Mouse (Mus musculus) spleen, adult 2 months (tissue): ENCODE measurements around the gene Fam240b. TPM values are rescaled to one million over a fixed set of nuclear protein-coding genes. Genes with fewer than 3 reads are reported as not detected.

ENCODE experiments used
- DNase-seq, 2 experiments: peaks; one replicate each; pipeline versions ENCODE4 v3.0.0 to v3.0.0-alpha.2; 2012 to 2021; ENCODE audit warnings: low spot score in 2 of 2, low read depth in 1 of 2
- H3K27ac ChIP-seq: fragments of 200-500 bp; 2 replicates; pipeline ENCODE4 v1.5.1; 2012; ENCODE audit warnings: low read length, inconsistent platforms; ENCODE audit not compliant: insufficient read depth
- H3K27me3 ChIP-seq: fragments of 200-500 bp; 2 replicates; pipeline ENCODE4 v1.6.1; 2012; ENCODE audit warnings: mild to moderate bottlenecking, moderate library complexity, low read length, inconsistent platforms; ENCODE audit not compliant: control insufficient read depth, insufficient read depth
- H3K36me3 ChIP-seq: fragments of 200-500 bp; 2 replicates; pipeline ENCODE4 v1.6.1; 2012; ENCODE audit warnings: mild to moderate bottlenecking, low read length, inconsistent platforms; ENCODE audit not compliant: control insufficient read depth, insufficient read depth
- H3K4me1 ChIP-seq: fragments of 200-500 bp; 2 replicates; pipeline ENCODE4 v1.6.1; 2011; ENCODE audit warnings: inconsistent platforms; ENCODE audit not compliant: control insufficient read depth, insufficient read depth, insufficient read length
- H3K4me3 ChIP-seq: fragments of 200-500 bp; 2 replicates; pipeline ENCODE4 v1.5.1; 2011; ENCODE audit warnings: mild to moderate bottlenecking, inconsistent platforms; ENCODE audit not compliant: insufficient read depth, insufficient read length; ENCODE audit errors: extremely low read depth
- CTCF ChIP-seq: fragments of 200-500 bp; IDR thresholded peaks from 2 replicates; pipeline ENCODE4 v1.5.1; 2011; ENCODE audit warnings: mild to moderate bottlenecking, inconsistent platforms; ENCODE audit not compliant: insufficient read depth, insufficient read length, insufficient replicate concordance; ENCODE audit errors: extremely low read depth
- POLR2A ChIP-seq: fragments of 200-500 bp; IDR thresholded peaks from 2 replicates; pipeline ENCODE4 v1.6.1; 2011; ENCODE audit warnings: low read depth, low read length, inconsistent platforms
- WGBS: fragments of 180-500 bp; shearing (Covaris S2); methylation state at CpG from one replicate; pipeline ENCODE4 v1.1.7; 2018; 5-methylcytosine and 5-hydroxymethylcytosine counted together
- polyA plus RNA-seq: library from polyadenylated mRNA; depleted of rRNA; stranded (reverse); fragments of >200 nt; gene quantifications from 2 replicates; pipeline ENCODE4 v1.2.3, GENCODE M21; 2012

Gene Fam240b
- polyA plus RNA-seq, 1 experiment = not detected

DNA sequence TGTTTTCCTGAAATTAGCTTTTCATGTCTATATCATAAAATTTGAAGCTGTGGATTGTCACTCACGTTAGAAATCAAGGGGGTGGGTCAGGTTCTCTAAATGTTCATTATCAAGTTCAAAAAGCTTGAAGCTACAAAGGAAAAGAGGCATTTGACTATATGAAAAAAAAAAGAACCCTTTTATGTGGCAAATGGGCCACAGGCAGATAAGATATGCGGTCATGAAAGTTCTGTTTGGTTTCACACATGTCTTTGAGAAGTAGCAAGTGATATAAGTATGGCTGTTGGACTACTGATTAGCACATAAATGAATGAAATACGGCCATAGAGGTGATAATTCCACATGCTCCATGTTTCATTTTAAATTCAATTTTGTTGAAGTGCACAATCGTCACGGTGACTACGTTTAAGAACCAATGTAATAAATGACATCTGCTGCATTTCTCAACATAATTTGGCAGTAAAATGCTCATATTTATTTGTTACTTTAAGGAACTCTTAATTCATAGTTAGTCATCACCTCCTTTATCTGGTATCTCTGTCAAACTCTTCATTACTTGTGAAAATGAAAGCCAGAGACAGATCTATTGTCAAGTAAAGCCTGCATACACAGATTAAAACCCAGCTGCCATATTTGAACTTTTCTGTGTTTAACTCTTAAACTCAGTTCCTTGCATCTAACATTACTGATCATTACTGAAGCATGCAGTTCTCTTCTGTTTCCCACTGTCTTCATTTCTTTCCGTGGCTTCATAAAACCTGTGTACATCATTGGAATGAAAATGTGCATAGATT is 47.4 kb downstream of the Fam240b start:
- H3K4me1 ChIP-seq = no peaks in the 10 kb centered on the region
- no peak for DNase-seq
- no peak for TF ChIP-seq CTCF
- TF ChIP-seq POLR2A = no peak
- H3K36me3 ChIP-seq = no peaks in the 10 kb centered on the region
- no peak overlapping the region for H3K27ac ChIP-seq
- H3K4me3 ChIP-seq = no peak overlapping the region
- 64% methylated on average over 7 of the region's 7 CpGs for whole genome bisulfite sequencing
- no peaks in the 10 kb centered on the region for H3K27me3 ChIP-seq

DNA sequence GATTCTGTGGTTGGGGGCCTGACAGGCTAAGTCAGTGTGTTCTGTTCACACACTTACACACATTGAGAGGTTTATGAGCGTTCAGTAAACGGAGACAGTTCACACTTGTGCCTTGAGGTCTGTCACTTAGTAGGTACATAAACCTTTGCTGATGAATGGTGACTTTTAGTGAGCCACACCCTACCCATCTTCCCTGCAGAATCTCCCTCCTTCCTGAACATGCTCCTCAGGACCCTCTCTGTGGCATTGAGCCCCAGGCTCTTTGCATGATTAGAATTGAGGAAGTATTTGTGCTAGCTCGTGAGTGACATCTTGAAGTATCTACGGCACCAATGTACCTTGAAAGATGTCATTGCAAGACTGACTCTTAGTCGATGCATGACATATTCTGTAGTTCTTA is 48.9 kb downstream of the Fam240b start:
- no peak for DNase-seq
- 54% methylated on average over 5 of the region's 5 CpGs for WGBS
- Histone ChIP-seq H3K27me3 (no peaks in the 10 kb centered on the region), H3K4me3 (no peak overlapping the region), H3K27ac (no peak overlapping the region), H3K4me1 (no peaks in the 10 kb centered on the region), H3K36me3 (no peaks in the 10 kb centered on the region)
- no peak for TF ChIP-seq POLR2A
- no peak for TF ChIP-seq CTCF

DNA sequence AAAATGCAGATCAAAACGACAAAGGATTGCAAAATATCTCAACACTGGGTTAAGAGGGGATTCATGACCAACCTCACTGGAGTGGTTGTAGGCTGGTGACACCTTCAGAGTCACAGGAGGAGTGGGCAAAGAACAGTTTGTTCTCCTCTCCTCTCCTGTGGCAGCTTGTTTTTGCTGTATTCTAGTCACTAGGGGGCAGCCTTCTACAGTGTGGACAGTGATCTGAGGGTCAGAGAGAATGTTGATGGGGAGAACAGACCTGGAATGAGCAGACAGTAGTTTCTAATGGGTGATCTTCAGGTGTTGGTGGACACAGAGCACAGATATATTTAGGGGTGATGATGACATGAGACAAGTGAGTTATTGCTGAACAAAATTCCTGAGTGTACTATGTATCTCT is 49.6 kb downstream of the Fam240b start:
- no peak for DNase-seq
- no peaks in the 10 kb centered on the region for H3K27me3 ChIP-seq
- H3K4me1 ChIP-seq = no peaks in the 10 kb centered on the region
- no peak overlapping the region for H3K4me3 ChIP-seq
- no peak overlapping the region for H3K27ac ChIP-seq
- WGBS = 2% methylated on average over 1 of the region's 1 CpGs
- no peaks in the 10 kb centered on the region for H3K36me3 ChIP-seq
- TF ChIP-seq POLR2A (no peak), CTCF (peak; percentile 3; the same call in 1 of the 2 replicates)

DNA sequence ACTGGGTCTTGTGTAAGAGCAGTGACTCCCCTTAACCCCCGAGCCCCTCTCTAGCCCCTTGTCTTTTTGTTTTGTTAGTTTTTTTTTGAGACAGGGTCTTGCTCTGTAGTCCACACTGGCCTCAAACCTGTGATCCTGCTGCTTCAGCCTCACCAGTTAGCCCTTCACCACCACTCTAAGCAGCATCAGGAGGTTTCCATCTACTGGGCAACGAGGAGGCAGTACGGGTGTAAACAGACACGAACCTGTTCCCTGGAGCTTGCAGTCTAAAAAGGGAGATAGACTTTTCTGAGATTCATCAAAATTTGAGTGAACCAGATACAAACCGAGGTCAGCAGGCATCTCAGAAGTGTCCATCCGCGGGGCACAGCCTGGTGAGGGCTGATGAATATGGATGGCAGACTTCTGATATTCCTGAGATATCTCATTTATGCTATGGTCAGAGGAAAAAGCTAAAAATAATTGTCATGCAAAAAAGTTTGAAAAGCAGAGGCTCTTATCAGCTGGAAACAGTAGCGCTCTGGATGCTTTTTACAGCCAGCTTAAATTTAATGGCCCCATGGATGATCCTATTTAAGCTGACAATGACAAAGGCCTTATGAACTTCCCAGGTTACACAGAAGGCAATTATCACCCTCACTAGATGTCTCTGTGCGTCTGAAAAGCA is 52.2 kb downstream of the Fam240b start:
- no peaks in the 10 kb centered on the region for H3K36me3 ChIP-seq
- H3K4me1 ChIP-seq = peaks cover 2% of the 10 kb centered on the region; the same call in 1 of the 2 replicates
- DNase-seq = no peak
- no peaks in the 10 kb centered on the region for H3K27me3 ChIP-seq
- 80% methylated on average over 9 of the region's 9 CpGs for WGBS
- no peak overlapping the region for H3K27ac ChIP-seq
- no peak overlapping the region for H3K4me3 ChIP-seq
- TF ChIP-seq POLR2A = no peak
- no peak for TF ChIP-seq CTCF

DNA sequence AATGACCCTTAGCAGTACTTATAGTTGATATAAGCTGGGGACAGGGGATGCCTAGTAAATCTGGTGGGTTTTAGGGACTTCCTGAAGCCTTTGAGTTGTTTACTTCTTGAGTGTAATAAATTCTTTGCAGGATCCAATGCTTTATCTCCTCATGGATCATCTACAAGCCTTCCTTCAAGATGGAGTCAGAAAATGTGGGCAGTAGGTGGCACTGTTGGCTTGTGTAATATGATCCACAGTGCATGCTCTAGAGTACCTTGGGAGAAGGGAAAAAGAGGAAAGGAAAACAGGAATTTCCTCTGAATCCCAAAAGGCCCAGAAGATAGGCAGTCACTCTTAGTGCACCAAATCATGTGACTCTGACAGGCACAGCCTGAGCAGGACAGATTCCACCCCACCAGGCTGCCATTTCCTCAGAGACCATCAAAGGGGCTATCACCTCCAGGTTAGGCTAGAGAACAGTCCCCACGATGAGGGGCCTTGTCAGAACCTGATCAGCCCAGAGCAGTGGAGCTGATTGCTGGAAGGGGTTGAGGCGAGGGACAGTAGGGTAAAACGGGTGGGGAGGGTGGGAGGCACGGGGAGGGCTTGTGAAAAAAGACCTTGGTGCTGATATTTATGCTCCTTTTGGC is 54.2 kb downstream of the Fam240b start:
- 68% methylated on average over 4 of the region's 4 CpGs for WGBS
- no peak for DNase-seq
- peaks cover 3% of the 10 kb centered on the region; the same call in 1 of the 2 replicates for H3K4me1 ChIP-seq
- no peak overlapping the region for H3K27ac ChIP-seq
- H3K27me3 ChIP-seq = no peaks in the 10 kb centered on the region
- no peaks in the 10 kb centered on the region for H3K36me3 ChIP-seq
- no peak for TF ChIP-seq POLR2A
- TF ChIP-seq CTCF = no peak
- no peak overlapping the region for H3K4me3 ChIP-seq

DNA sequence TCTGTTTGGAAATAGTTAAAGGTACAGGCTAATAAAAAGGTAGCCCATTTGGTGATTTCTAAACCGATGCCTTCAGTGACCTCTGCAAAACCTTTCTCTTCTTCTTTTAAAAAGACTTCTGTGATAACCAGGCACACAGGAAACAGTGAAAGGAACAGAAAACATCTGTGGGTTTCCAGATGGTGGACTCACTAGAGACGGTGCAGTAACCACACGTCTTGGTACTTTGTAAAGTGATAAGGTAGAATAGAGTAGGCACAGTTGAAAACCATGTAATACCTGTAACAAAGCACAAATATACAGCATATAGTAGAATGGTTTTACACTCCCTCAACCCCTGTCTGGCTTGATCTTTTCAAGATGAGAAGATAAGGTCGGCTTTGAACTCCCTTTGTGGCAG is 57.0 kb downstream of the Fam240b start:
- Histone ChIP-seq H3K27ac (no peak overlapping the region), H3K36me3 (no peaks in the 10 kb centered on the region), H3K4me3 (no peak overlapping the region), H3K27me3 (no peaks in the 10 kb centered on the region), H3K4me1 (peaks cover 3% of the 10 kb centered on the region; the same call in 1 of the 2 replicates)
- WGBS = 9% methylated on average over 4 of the region's 4 CpGs
- TF ChIP-seq POLR2A (no peak), CTCF (no peak)
- DNase-seq = no peak
